Mouse (Mus musculus): Measurements from ENCODE around the gene Mmp21.
"Not testable (repeated sequence)": the region's sequence is repeated elsewhere in the genome, so short reads cannot be mapped to it uniquely, and the experiment has no call there.

Gene Mmp21

GRCm38 (mm10) chr7:133679961-133680360 lies at the start of gene Mmp21:
TSS of gene Mmp21 (minus strand) at chr7:133680061.
- DNase-seq = no peak

GRCm38 (mm10) chr7:133729351-133729750 lies 49.5 kb upstream of the Mmp21 start:
- DNase-seq = no peak

- no peak for DNase-seq
Observed at GRCm38 (mm10) chr7:133727027-133727426, 47.2 kb upstream of the Mmp21 start.

GRCm38 (mm10) chr7:133725571-133725970 lies 45.7 kb upstream of the Mmp21 start:
- peak; percentile 31 for DNase-seq

GRCm38 (mm10) chr7:133724844-133725243 lies 45.0 kb upstream of the Mmp21 start:
- no peak for DNase-seq

GRCm38 (mm10) chr7:133720616-133721015 lies 40.8 kb upstream of the Mmp21 start:
- DNase-seq = no peak

- DNase-seq = no peak
Observed at GRCm38 (mm10) chr7:133718580-133718979, 38.7 kb upstream of the Mmp21 start.

GRCm38 (mm10) chr7:133715387-133715786 lies 35.5 kb upstream of the Mmp21 start:
- DNase-seq = no peak

GRCm38 (mm10) chr7:133707301-133707700 lies 27.4 kb upstream of the Mmp21 start:
- peak; percentile 41 for DNase-seq

GRCm38 (mm10) chr7:133703906-133704305 lies 24.0 kb upstream of the Mmp21 start:
- no peak for DNase-seq

GRCm38 (mm10) chr7:133702333-133702732 lies 22.5 kb upstream of the Mmp21 start:
- DNase-seq = no peak

- no peak for DNase-seq
Observed at GRCm38 (mm10) chr7:133701366-133701765, 21.5 kb upstream of the Mmp21 start.

GRCm38 (mm10) chr7:133699885-133700284 lies 20.0 kb upstream of the Mmp21 start:
- no peak for DNase-seq

- DNase-seq = no peak
Observed at GRCm38 (mm10) chr7:133698021-133698709, 18.3 kb upstream of the Mmp21 start.

GRCm38 (mm10) chr7:133685644-133686043 lies 5.8 kb upstream of the Mmp21 start:
- DNase-seq = not testable (repeated sequence)

- DNase-seq = no peak
Observed at GRCm38 (mm10) chr7:133684701-133685100, 4.8 kb upstream of the Mmp21 start.

- no peak for DNase-seq
Observed at GRCm38 (mm10) chr7:133684110-133684509, 4.2 kb upstream of the Mmp21 start.

GRCm38 (mm10) chr7:133683626-133684025 lies 3.8 kb upstream of the Mmp21 start:
- no peak for DNase-seq

- no peak for DNase-seq
Observed at GRCm38 (mm10) chr7:133679439-133679838, 422 bp downstream of the Mmp21 start.

GRCm38 (mm10) chr7:133678716-133679115 lies 1.1 kb downstream of the Mmp21 start:
- DNase-seq = no peak

- peak; percentile 8 for DNase-seq
Observed at GRCm38 (mm10) chr7:133676002-133676401, 3.9 kb downstream of the Mmp21 start.

- no peak for DNase-seq
Observed at GRCm38 (mm10) chr7:133670846-133671245, 9.0 kb downstream of the Mmp21 start.

GRCm38 (mm10) chr7:133669946-133670345 lies 9.9 kb downstream of the Mmp21 start:
- DNase-seq = no peak

- DNase-seq = peak; percentile 30
Observed at GRCm38 (mm10) chr7:133669071-133669470, 10.8 kb downstream of the Mmp21 start.

GRCm38 (mm10) chr7:133662467-133662866 lies 17.4 kb downstream of the Mmp21 start:
- no peak for DNase-seq

Measured in lung, postnatal 36 days (tissue).